Mouse (Mus musculus) spleen, adult 18-20 months (tissue): ENCODE results near the gene Cdh1.
"Not testable (repeated sequence)": the region's sequence is repeated elsewhere in the genome, so short reads cannot be mapped to it uniquely, and the experiment has no call there.

Experiments
- DNase-seq, 2 experiments: peaks; one replicate each; pipeline ENCODE4 v3.0.0; 2022; ENCODE audit warnings: mixed read lengths in 2 of 2

The Cdh1 gene

GRCm38 (mm10) chr8:106595623-106596022, 7.5 kb upstream of the Cdh1 start:
- not testable (repeated sequence) for DNase-seq

- no peak for DNase-seq
Measured at GRCm38 (mm10) chr8:106597067-106597466, 6.1 kb upstream of the Cdh1 start.

GRCm38 (mm10) chr8:106599265-106599979, 3.7 kb upstream of the Cdh1 start:
- no peak for DNase-seq

- no peak for DNase-seq
Measured at GRCm38 (mm10) chr8:106603933-106604332, 782 bp downstream of the Cdh1 start.

- no peak for DNase-seq
Measured at GRCm38 (mm10) chr8:106605657-106606056, 2.5 kb downstream of the Cdh1 start.

GRCm38 (mm10) chr8:106606121-106606520, 3.0 kb downstream of the Cdh1 start:
- DNase-seq = no peak

GRCm38 (mm10) chr8:106606601-106607145, 3.5 kb downstream of the Cdh1 start:
- no peak for DNase-seq

- not testable (repeated sequence) for DNase-seq
Measured at GRCm38 (mm10) chr8:106607783-106608182, 4.6 kb downstream of the Cdh1 start.

GRCm38 (mm10) chr8:106608425-106608824, 5.3 kb downstream of the Cdh1 start:
- DNase-seq = no peak

GRCm38 (mm10) chr8:106609076-106609903, 6.1 kb downstream of the Cdh1 start:
- no peak for DNase-seq

GRCm38 (mm10) chr8:106610958-106611640, 7.9 kb downstream of the Cdh1 start:
- no peak for DNase-seq

- DNase-seq = no peak
Measured at GRCm38 (mm10) chr8:106612047-106612446, 8.9 kb downstream of the Cdh1 start.

- DNase-seq = no peak
Measured at GRCm38 (mm10) chr8:106614704-106615103, 11.6 kb downstream of the Cdh1 start.

GRCm38 (mm10) chr8:106615661-106616299, 12.6 kb downstream of the Cdh1 start:
- DNase-seq = no peak

- DNase-seq = no peak
Measured at GRCm38 (mm10) chr8:106616679-106617078, 13.5 kb downstream of the Cdh1 start.

GRCm38 (mm10) chr8:106617196-106617595, 14.0 kb downstream of the Cdh1 start:
- no peak for DNase-seq

GRCm38 (mm10) chr8:106617865-106618264, 14.7 kb downstream of the Cdh1 start:
- DNase-seq = no peak

GRCm38 (mm10) chr8:106618324-106618723, 15.2 kb downstream of the Cdh1 start:
- DNase-seq = no peak

- no peak for DNase-seq
Measured at GRCm38 (mm10) chr8:106619549-106620245, 16.5 kb downstream of the Cdh1 start.

GRCm38 (mm10) chr8:106620488-106620887, 17.3 kb downstream of the Cdh1 start:
- DNase-seq = no peak

GRCm38 (mm10) chr8:106623016-106623415, 19.9 kb downstream of the Cdh1 start:
- DNase-seq = no peak

GRCm38 (mm10) chr8:106623451-106623850, 20.3 kb downstream of the Cdh1 start:
- DNase-seq = no peak
